Mouse (Mus musculus): ENCODE measurements around the gene 2210010C04Rik.

DNA sequence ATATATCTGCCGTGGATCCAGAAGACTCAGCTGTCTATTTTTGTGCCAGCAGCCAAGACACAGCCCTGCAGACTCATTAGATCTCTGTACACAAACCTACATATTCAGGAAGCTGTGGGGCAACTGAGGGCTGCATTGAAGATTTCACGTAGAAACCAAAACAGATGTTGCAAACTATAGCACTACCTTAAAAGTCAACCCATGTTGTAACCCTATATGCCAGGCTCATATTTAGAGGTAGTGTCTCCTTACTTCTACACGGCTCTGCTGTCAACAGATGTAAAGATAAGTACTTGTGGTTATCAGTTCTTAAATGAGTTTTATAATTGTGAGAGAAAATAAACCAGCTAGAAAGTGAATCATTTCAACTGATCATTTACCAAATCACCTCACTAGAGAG is 27.4 kb upstream of the 2210010C04Rik start:
- no peak for TF ChIP-seq CTCF (IDR thresholded peaks at IDR 0.05; ENCODE audit: extremely low read depth, insufficient read depth, insufficient read length, insufficient replicate concordance)
- TF ChIP-seq POLR2A (IDR thresholded peaks at IDR 0.05; ENCODE audit: low read depth, low read length) = no peak

Data from spleen, adult 2 months (tissue).